Mouse (Mus musculus) bone marrow macrophage, adult 2 months (primary cell): ENCODE results near the gene Prss45.

ENCODE experiments used
- CTCF ChIP-seq: IDR thresholded peaks from 2 replicates; pipeline ENCODE4 v1.5.1; 2012; ENCODE audit warnings: low read depth, mild to moderate bottlenecking, low read length, moderate library complexity
- POLR2A ChIP-seq: IDR thresholded peaks from 2 replicates; pipeline ENCODE4 v1.6.1; 2012; ENCODE audit warnings: mild to moderate bottlenecking, low read depth, low read length, borderline replicate concordance

DNA sequence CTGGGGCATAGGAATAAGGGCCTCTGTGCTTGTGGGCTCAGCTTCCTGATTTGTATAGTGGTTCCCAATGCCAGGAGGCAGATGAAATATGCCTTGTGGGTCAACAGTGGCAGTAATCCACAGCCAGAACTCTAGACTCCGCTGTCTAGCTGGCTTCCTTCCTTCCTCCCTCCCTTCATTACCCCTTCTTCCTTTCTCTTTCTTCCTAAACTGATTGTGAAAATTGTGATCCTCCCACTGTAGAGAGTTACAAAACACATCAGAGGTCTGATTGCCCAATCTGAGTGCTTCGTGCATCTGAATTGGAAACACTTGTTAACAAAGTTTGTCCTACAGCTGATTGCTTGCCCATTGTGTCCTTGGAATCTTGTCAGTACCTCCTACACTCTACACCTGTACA lies 7.0 kb downstream of the Prss45 start:
- TF ChIP-seq CTCF (no peak), POLR2A (no peak)
